Mouse (Mus musculus): ENCODE measurements at regions not wholly inside any gene's neighbourhood (a gene's known extent, or its start where the extent isn't known, plus 50 kb on each side); places are given as distances from the start of the nearest gene placed in this dataset.

DNA sequence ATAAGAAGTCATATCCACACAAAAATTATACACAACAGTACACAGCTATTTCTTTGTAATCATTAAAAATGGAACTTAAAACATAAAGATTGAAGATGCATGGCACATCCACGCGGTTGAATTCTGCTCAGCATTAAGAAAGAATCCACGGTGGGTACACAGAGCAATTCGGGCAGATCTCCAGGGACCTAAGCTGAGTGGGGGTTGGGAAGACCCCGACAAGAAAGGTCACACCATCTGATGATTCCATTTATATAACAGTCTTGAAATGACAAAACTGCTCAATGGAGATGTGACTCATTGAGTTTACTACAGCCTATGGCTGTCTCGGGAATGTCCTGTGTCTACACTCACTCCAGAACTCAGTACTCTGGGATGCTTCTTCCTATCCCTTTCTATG lies 97.2 kb downstream of the Bms1 start:
- no peak for TF ChIP-seq CTCF (IDR thresholded peaks at IDR 0.05)
- TF ChIP-seq POLR2A (IDR thresholded peaks at IDR 0.05; ENCODE audit: insufficient read depth, low read depth, low read length) = no peak

All from heart, adult 2 months (tissue).